Mouse (Mus musculus) hindbrain, embryonic 15.5 days (tissue): ENCODE measurements around the gene Fgfr2. TPM values are rescaled to one million over a fixed set of nuclear protein-coding genes. Genes with fewer than 3 reads are reported as not detected.
A peak's percentile ranks its signal among the peaks of the same experiment; 100 is the strongest.

ENCODE experiments used
- ATAC-seq: fragments of 200-750 bp; cut with Nextera tagmentation; 2 replicates; pipeline ENCODE4 v1.8.0; 2017; ENCODE audit warnings: low read depth, moderate number of reproducible peaks, moderate TSS enrichment; ENCODE audit not compliant: low FRiP score
- H3K27ac ChIP-seq: fragments of 300-500 bp; sonication (generic); replicated peaks from 2 replicates; pipeline ENCODE4 v1.5.1; 2015; ENCODE audit warnings: mild to moderate bottlenecking, inconsistent platforms
- H3K27me3 ChIP-seq: fragments of 300-500 bp; sonication (generic); 2 replicates; pipeline ENCODE4 v1.6.1; 2015; ENCODE audit warnings: control low read depth, inconsistent platforms
- H3K36me3 ChIP-seq: fragments of 300-500 bp; sonication (generic); 2 replicates; pipeline ENCODE4 v1.6.1; 2015; ENCODE audit warnings: control low read depth, inconsistent platforms
- H3K4me1 ChIP-seq: fragments of 300-500 bp; sonication (generic); replicated peaks from 2 replicates; pipeline ENCODE4 v1.6.1; 2015; ENCODE audit warnings: control low read depth, inconsistent platforms
- H3K4me2 ChIP-seq: fragments of 300-500 bp; sonication (generic); 2 replicates; pipeline ENCODE4 v1.6.1; 2015; ENCODE audit warnings: moderate library complexity, mild to moderate bottlenecking, inconsistent platforms
- H3K4me3 ChIP-seq: fragments of 300-500 bp; sonication (generic); 2 replicates; pipeline ENCODE4 v1.5.1; 2015; ENCODE audit warnings: mild to moderate bottlenecking, inconsistent platforms
- H3K9ac ChIP-seq: fragments of 300-500 bp; sonication (generic); 2 replicates; pipeline ENCODE4 v1.6.1; 2015; ENCODE audit warnings: inconsistent platforms
- H3K9me3 ChIP-seq: fragments of 300-500 bp; sonication (generic); 2 replicates; pipeline ENCODE4 v1.6.1; 2016; ENCODE audit warnings: control low read depth, inconsistent platforms
- WGBS: fragments of 180-500 bp; shearing (Covaris S2); methylation state at CpG from one replicate; pipeline ENCODE4 v1.1.7; 2015; 5-methylcytosine and 5-hydroxymethylcytosine counted together
- polyA plus RNA-seq: library from polyadenylated mRNA; unstranded; fragments of >200 nt; fragmentation: Nextera tagmentation; extraction: Ambion mirVana; gene quantifications from 2 replicates; pipeline ENCODE4 v1.2.1, GENCODE M21; 2015

The Fgfr2 gene
- polyA plus RNA-seq, 1 experiment from 2014 or later: 28.5 TPM

GRCm38 (mm10) chr7:132238921-132239320 is 884.2 kb downstream of the Fgfr2 start:
- Histone ChIP-seq H3K4me2 (no peak overlapping the region), H3K27me3 (no peaks in the 10 kb centered on the region), H3K9me3 (no peaks in the 10 kb centered on the region), H3K9ac (no peak overlapping the region), H3K36me3 (no peaks in the 10 kb centered on the region; the same call in 1 of the 2 replicates), H3K4me1 (no peaks in the 10 kb centered on the region), H3K27ac (no peak overlapping the region), H3K4me3 (no peak overlapping the region)
- 82% methylated on average over 3 of the region's 3 CpGs for WGBS
- ATAC-seq: no peak

DNA sequence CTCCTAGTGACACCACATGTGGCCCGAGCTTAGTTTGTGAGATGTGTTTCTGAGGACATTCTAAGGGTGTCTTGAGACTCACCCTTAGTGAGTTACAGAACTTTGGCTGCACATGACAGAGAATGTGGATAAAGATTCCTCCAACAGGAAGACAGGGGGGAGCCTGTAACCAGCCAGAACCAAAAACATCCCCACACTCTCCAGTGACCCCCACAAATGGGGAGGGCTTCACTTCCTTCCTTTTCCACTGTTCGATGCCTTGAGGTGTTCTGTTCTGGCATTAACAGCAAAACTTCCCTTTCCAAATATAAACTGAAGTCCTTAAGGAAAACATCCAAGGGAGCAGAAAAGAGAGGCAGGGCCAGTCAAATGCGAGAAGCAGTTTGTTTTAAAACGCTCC is 886.0 kb downstream of the Fgfr2 start:
- ATAC-seq: no peak
- no peaks in the 10 kb centered on the region; the same call in 1 of the 2 replicates for H3K36me3 ChIP-seq
- no peak overlapping the region for H3K27ac ChIP-seq
- H3K4me1 ChIP-seq: no peaks in the 10 kb centered on the region
- no peak overlapping the region for H3K9ac ChIP-seq
- no peaks in the 10 kb centered on the region for H3K27me3 ChIP-seq
- WGBS: 81% methylated on average over 4 of the region's 4 CpGs
- H3K9me3 ChIP-seq: no peaks in the 10 kb centered on the region
- no peak overlapping the region for H3K4me3 ChIP-seq
- H3K4me2 ChIP-seq: no peak overlapping the region

GRCm38 (mm10) chr7:132236789-132237188 is 886.4 kb downstream of the Fgfr2 start:
- no peak for ATAC-seq
- no peak overlapping the region for H3K9ac ChIP-seq
- H3K4me2 ChIP-seq: no peak overlapping the region
- no peaks in the 10 kb centered on the region for H3K9me3 ChIP-seq
- H3K27ac ChIP-seq: no peak overlapping the region
- WGBS: 60% methylated on average over 8 of the region's 8 CpGs
- no peak overlapping the region for H3K4me3 ChIP-seq
- H3K36me3 ChIP-seq: no peaks in the 10 kb centered on the region; the same call in 1 of the 2 replicates
- no peaks in the 10 kb centered on the region for H3K27me3 ChIP-seq
- H3K4me1 ChIP-seq: no peaks in the 10 kb centered on the region

- 55% methylated on average over 3 of the region's 3 CpGs for WGBS
- H3K27me3 ChIP-seq: no peaks in the 10 kb centered on the region
These were observed 888.9 kb downstream of the Fgfr2 start for GRCm38 (mm10) chr7:132234250-132234649.

GRCm38 (mm10) chr7:132233732-132234131 is 889.4 kb downstream of the Fgfr2 start:
- no peak overlapping the region for H3K4me3 ChIP-seq
- no peaks in the 10 kb centered on the region for H3K9me3 ChIP-seq
- H3K27me3 ChIP-seq: no peaks in the 10 kb centered on the region
- H3K9ac ChIP-seq: no peak overlapping the region
- ATAC-seq: no peak
- no peak overlapping the region for H3K27ac ChIP-seq
- H3K4me1 ChIP-seq: no peaks in the 10 kb centered on the region
- WGBS: 84% methylated on average over 4 of the region's 4 CpGs
- no peaks in the 10 kb centered on the region for H3K36me3 ChIP-seq
- no peak overlapping the region for H3K4me2 ChIP-seq

More at GRCm38 (mm10) chr7:132234250-132234649, 888.9 kb downstream of the Fgfr2 start:
- no peak overlapping the region for H3K4me2 ChIP-seq
- H3K36me3 ChIP-seq: no peaks in the 10 kb centered on the region
- H3K4me1 ChIP-seq: no peaks in the 10 kb centered on the region
- H3K9me3 ChIP-seq: no peaks in the 10 kb centered on the region
- ATAC-seq: no peak
- H3K9ac ChIP-seq: no peak overlapping the region
- no peak overlapping the region for H3K4me3 ChIP-seq
- no peak overlapping the region for H3K27ac ChIP-seq

GRCm38 (mm10) chr7:132232937-132233336 is 890.2 kb downstream of the Fgfr2 start:
- Histone ChIP-seq H3K9ac (no peak overlapping the region), H3K36me3 (no peaks in the 10 kb centered on the region), H3K4me1 (no peaks in the 10 kb centered on the region), H3K27ac (no peak overlapping the region), H3K4me3 (no peak overlapping the region), H3K27me3 (no peaks in the 10 kb centered on the region), H3K9me3 (no peaks in the 10 kb centered on the region), H3K4me2 (no peak overlapping the region)
- 17% methylated on average over 2 of the region's 2 CpGs for WGBS
- no peak for ATAC-seq

DNA sequence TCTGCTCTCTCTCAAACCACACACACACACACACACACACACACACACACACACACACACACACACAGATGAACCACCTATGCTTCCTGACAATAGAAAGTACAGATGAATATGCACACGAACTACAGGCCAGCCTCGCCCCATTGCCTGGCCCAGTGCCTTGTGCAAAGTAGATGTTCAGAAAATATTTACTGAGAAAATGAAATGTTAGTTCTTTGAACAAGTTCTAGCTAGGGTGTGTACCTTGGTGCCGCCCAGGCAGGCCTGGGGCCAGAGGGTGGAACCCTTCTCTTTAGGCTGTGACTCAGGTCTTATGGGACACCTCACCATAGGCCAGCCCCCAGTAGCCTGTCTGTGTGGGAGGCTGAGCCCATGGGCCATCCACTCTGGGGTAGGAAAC is 891.7 kb downstream of the Fgfr2 start:
- Histone ChIP-seq H3K27me3 (no peaks in the 10 kb centered on the region), H3K4me2 (no peak overlapping the region), H3K36me3 (no peaks in the 10 kb centered on the region), H3K27ac (no peak overlapping the region), H3K9ac (no peak overlapping the region), H3K9me3 (no peaks in the 10 kb centered on the region), H3K4me3 (no peak overlapping the region), H3K4me1 (0 out of 2 replicates have a peak, but pooled peaks cover 4% of the 10 kb centered on the region)
- no peak for ATAC-seq
- WGBS: 88% methylated on average over 3 of the region's 3 CpGs

DNA sequence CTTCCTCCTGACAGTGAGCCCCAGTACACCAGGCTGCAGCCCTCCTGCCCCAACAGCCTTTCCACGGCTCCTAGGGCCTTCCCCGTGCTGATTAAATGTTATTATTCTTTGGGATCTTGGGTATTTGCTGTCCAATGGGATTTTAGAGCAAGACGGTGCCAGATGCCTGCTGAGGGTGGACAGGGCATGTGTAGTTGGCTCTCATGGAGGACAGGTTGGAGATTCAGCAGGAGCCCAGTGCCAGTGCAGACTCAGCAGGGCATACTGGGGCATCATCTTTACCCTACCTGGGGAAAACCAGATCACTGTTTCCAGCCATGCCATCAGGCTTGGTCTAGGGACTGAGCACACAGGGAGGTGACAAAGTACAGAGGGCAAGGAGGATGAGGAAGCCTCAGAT is 892.2 kb downstream of the Fgfr2 start:
- Histone ChIP-seq H3K4me2 (no peak overlapping the region), H3K4me3 (no peak overlapping the region), H3K9ac (no peak overlapping the region), H3K36me3 (no peaks in the 10 kb centered on the region), H3K4me1 (0 out of 2 replicates have a peak, but pooled peaks cover 4% of the 10 kb centered on the region), H3K9me3 (no peaks in the 10 kb centered on the region), H3K27ac (no peak overlapping the region), H3K27me3 (no peaks in the 10 kb centered on the region)
- no peak for ATAC-seq
- WGBS: 69% methylated on average over 3 of the region's 3 CpGs

DNA sequence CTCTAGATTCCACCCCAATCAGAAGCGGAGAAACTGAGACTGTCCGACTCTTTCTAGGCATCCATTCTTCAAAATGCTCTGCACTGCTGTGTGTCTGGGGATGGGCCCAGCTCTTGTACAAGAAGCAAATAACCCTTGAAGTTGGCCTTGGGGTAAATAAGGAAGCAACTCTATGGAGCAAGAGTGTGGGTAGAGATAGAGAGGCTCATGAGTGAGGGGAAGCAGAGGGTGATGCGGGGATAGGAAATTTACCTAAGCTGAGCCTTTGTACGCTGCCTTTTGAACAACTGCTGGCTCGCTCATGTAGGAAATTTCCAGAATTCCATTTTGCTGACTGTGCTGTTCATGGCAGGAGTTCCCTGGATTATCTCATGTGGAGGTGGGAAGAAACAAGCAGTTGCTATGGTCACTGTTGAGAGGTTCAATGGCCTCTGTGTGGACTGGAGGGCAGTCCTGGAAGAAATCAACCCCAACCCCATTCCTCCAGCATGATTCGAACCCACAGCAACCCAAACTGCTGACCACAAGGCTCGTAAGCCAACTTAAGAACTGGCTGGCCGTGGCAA is 896.0 kb downstream of the Fgfr2 start:
- no peak overlapping the region for H3K9ac ChIP-seq
- H3K4me1 ChIP-seq: peaks cover 12% of the 10 kb centered on the region; the same call in 1 of the 2 replicates
- H3K4me3 ChIP-seq: no peak overlapping the region
- WGBS: 89% methylated on average over 8 of the region's 8 CpGs
- H3K27ac ChIP-seq: no peak overlapping the region
- H3K4me2 ChIP-seq: no peak overlapping the region
- no peak for ATAC-seq
- no peaks in the 10 kb centered on the region for H3K27me3 ChIP-seq
- no peaks in the 10 kb centered on the region for H3K36me3 ChIP-seq
- H3K9me3 ChIP-seq: no peaks in the 10 kb centered on the region

- no peak overlapping the region for H3K9ac ChIP-seq
- H3K36me3 ChIP-seq: no peaks in the 10 kb centered on the region
- 65% methylated on average over 6 of the region's 6 CpGs for WGBS
- H3K27me3 ChIP-seq: no peaks in the 10 kb centered on the region
- peaks cover 12% of the 10 kb centered on the region; the same call in 1 of the 2 replicates for H3K4me1 ChIP-seq
- ATAC-seq: peak; percentile 53; the same call in 1 of the 2 replicates
- no peak overlapping the region for H3K4me3 ChIP-seq
- no peak overlapping the region for H3K4me2 ChIP-seq
- no peak overlapping the region for H3K27ac ChIP-seq
- H3K9me3 ChIP-seq: no peaks in the 10 kb centered on the region
These were observed 896.6 kb downstream of the Fgfr2 start for GRCm38 (mm10) chr7:132226379-132227074.

DNA sequence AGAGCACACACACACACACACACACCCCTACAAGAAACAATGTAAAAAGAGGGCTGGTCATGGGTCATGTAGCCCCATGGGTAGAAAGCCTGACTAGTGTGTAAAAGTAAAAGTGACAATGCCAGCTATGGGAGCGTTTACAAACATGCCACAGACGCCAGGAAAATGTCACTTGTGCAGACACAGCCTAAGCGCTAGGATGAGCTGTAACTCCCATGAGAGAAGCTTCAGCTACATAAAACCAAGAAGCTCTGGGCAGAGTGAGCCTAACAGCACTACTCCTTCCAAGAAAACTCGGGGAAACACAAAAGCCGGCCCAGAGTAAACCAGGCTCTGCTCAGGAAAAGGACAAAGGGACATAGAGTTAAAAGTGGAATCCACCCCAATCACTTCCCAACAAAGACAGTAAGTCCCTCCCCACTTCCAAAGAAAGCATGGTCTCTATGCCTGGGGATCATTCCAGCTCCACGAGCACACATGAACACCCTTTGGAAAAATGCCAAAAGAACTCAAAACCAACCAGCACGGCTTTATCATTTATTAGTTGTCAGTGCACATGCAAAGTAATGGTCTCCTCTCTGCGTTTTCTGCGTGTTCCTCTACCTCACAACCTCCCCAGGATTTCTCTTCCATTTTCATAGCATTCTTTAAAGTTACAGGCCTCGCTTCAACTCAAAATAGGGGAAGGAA is 899.6 kb downstream of the Fgfr2 start:
- H3K36me3 ChIP-seq: no peaks in the 10 kb centered on the region
- H3K27me3 ChIP-seq: no peaks in the 10 kb centered on the region
- no peak overlapping the region for H3K4me3 ChIP-seq
- WGBS: 42% methylated on average over 10 of the region's 10 CpGs
- no peak for ATAC-seq
- no peak overlapping the region for H3K4me2 ChIP-seq
- H3K4me1 ChIP-seq: peaks cover 12% of the 10 kb centered on the region; the same call in 1 of the 2 replicates
- no peak overlapping the region for H3K27ac ChIP-seq
- H3K9me3 ChIP-seq: no peaks in the 10 kb centered on the region
- H3K9ac ChIP-seq: no peak overlapping the region

GRCm38 (mm10) chr7:132214031-132214430 is 909.1 kb downstream of the Fgfr2 start:
- no peak overlapping the region for H3K9ac ChIP-seq
- no peaks in the 10 kb centered on the region for H3K9me3 ChIP-seq
- H3K27ac ChIP-seq: no peak overlapping the region
- no peaks in the 10 kb centered on the region for H3K36me3 ChIP-seq
- peaks cover 16% of the 10 kb centered on the region for H3K4me1 ChIP-seq
- H3K4me2 ChIP-seq: no peak overlapping the region
- 62% methylated on average over 10 of the region's 10 CpGs for WGBS
- no peak overlapping the region for H3K4me3 ChIP-seq
- no peaks in the 10 kb centered on the region for H3K27me3 ChIP-seq
- no peak for ATAC-seq
